Mouse (Mus musculus) cerebellum, adult 2 months (tissue): ENCODE data around the gene Kazn.

ENCODE experiments used
- CTCF ChIP-seq: fragments of 200-500 bp; IDR thresholded peaks from 2 replicates; pipeline ENCODE4 v1.5.1; 2011; ENCODE audit warnings: low read depth, mild to moderate bottlenecking, control low read depth, low read length, moderate library complexity, borderline replicate concordance; ENCODE audit not compliant: insufficient read depth
- POLR2A ChIP-seq: fragments of 200-500 bp; IDR thresholded peaks from 2 replicates; pipeline ENCODE4 v1.6.1; 2011; ENCODE audit warnings: low read length, control low read depth, borderline replicate concordance; ENCODE audit not compliant: insufficient read depth

GRCm38 (mm10) chr4:142064582-142065228 is 174.5 kb downstream of the Kazn start:
- TF ChIP-seq POLR2A (no peak), CTCF (no peak)
